Mouse (Mus musculus) forebrain, embryonic 10.5 days (tissue): ENCODE measurements around the gene Ap5s1. TPM values are rescaled to one million over a fixed set of nuclear protein-coding genes. Genes with fewer than 3 reads are reported as not detected.

ENCODE experiments used
- DNase-seq: peaks from one replicate; pipeline ENCODE4 v3.0.0-alpha.2; 2017; ENCODE audit warnings: low spot score; ENCODE audit errors: extremely low spot score
- H3K27ac ChIP-seq: fragments of 300-500 bp; sonication (generic); 2 replicates; pipeline ENCODE4 v1.5.1; 2016; ENCODE audit warnings: mild to moderate bottlenecking
- H3K27me3 ChIP-seq: fragments of 300-500 bp; sonication (generic); 2 replicates; pipeline ENCODE4 v1.6.1; 2016; ENCODE audit warnings: mild to moderate bottlenecking; ENCODE audit not compliant: poor library complexity, severe bottlenecking
- H3K36me3 ChIP-seq: fragments of 300-500 bp; sonication (generic); replicated peaks from 2 replicates; pipeline ENCODE4 v1.6.1; 2016; ENCODE audit warnings: mild to moderate bottlenecking, moderate library complexity
- H3K4me1 ChIP-seq: fragments of 300-500 bp; sonication (generic); 2 replicates; pipeline ENCODE4 v1.6.1; 2016
- H3K4me3 ChIP-seq: fragments of 300-500 bp; sonication (generic); 2 replicates; pipeline ENCODE4 v1.5.1; 2016; ENCODE audit warnings: mild to moderate bottlenecking, moderate library complexity
- H3K9me3 ChIP-seq: fragments of 300-500 bp; sonication (generic); 2 replicates; pipeline ENCODE4 v1.6.1; 2016; ENCODE audit warnings: mild to moderate bottlenecking, moderate library complexity
- WGBS: fragments of 180-500 bp; shearing (Covaris S2); methylation state at CpG from one replicate; pipeline ENCODE4 v1.1.7; 2016; 5-methylcytosine and 5-hydroxymethylcytosine counted together
- polyA plus RNA-seq: library from polyadenylated mRNA; unstranded; fragments of >200 nt; fragmentation: Nextera tagmentation; extraction: Ambion mirVana; gene quantifications from 2 replicates; pipeline ENCODE4 v1.2.1, GENCODE M21; 2016

Ap5s1 gene
- polyA plus RNA-seq, 1 experiment from 2014 or later: 23.2 TPM

DNA sequence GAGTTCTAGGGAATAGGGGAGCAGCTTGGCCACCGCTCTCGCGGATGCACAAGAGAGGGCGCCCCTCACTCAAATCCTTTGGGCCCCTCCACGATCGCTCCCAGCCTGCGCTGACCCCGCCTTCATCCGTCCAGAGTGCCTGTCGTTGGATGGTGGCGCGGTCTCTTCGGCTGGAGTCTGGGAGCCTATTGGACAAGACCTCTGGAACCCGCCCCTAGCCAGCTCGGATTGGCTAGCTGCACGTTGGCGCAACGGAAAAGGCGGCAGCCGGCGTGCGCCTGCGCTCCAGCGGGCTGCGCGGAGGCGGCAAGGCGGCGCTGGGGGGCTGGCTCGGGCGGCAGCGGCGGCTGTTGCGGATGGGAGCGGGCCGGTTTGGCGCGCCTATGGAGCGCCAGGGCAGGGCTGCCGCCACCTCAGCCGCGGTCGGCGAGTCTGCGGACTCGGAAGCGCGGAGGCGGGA is 55.4 kb downstream of the Ap5s1 start, which contains the start of gene Pank2:
Gene Pank2 (plus strand): TSS at position 283 of the 460 bp plus-strand sequence.
- Histone ChIP-seq H3K9me3 (no peaks in the 10 kb centered on the region), H3K27me3 (no peaks in the 10 kb centered on the region), H3K4me3 (peak within 1 kb of the TSS; percentile 83), H3K36me3 (peaks cover 5% of the 10 kb centered on the region), H3K4me1 (peaks cover 47% of the 10 kb centered on the region), H3K27ac (peak within 1 kb of the TSS; percentile 99)
- under 1% methylated on average over 47 of the region's 49 CpGs for WGBS
- DNase-seq: peak; percentile 98

Other genes with a start within 250 kb of the Ap5s1 start
- 3.1 and 3.3 TPM in 2 replicates for gene Gfra4, start 164.0 kb upstream of the Ap5s1 start, polyA plus RNA-seq
- 0.63 TPM in 1 of 2 replicates, not detected in the other for gene Adam33, start 143.3 kb upstream of the Ap5s1 start, polyA plus RNA-seq
- gene Siglec1, start 120.3 kb upstream of the Ap5s1 start, polyA plus RNA-seq: 0.09 and 0.12 TPM in 2 replicates
- gene Hspa12b, start 79.8 kb upstream of the Ap5s1 start, polyA plus RNA-seq: 8.4 and 8.7 TPM in 2 replicates
- gene Gm11037, start 73.6 kb upstream of the Ap5s1 start, polyA plus RNA-seq: not detected in 2 replicates
- gene 1700037H04Rik, start 47.0 kb upstream of the Ap5s1 start, polyA plus RNA-seq: 128 and 129 TPM in 2 replicates
- 8.9 and 10.0 TPM in 2 replicates for gene Cenpb, start 27.0 kb upstream of the Ap5s1 start, polyA plus RNA-seq
- 65.9 and 79.3 TPM in 2 replicates for gene Cdc25b, start 20.1 kb upstream of the Ap5s1 start, polyA plus RNA-seq
- 4.4 and 4.6 TPM in 2 replicates for gene Spef1, start 19.8 kb upstream of the Ap5s1 start, polyA plus RNA-seq
- gene Mavs, start 27.0 kb downstream of the Ap5s1 start, polyA plus RNA-seq: 19.7 and 20.1 TPM in 2 replicates
- gene Pank2, start 55.4 kb downstream of the Ap5s1 start, polyA plus RNA-seq: 38.9 and 44.8 TPM in 2 replicates
- 7.5 and 7.7 TPM in 2 replicates for gene Rnf24, start 145.8 kb downstream of the Ap5s1 start, polyA plus RNA-seq